Mouse (Mus musculus) MEL (cell line): ENCODE measurements around the gene Pi4k2b. TPM values are rescaled to one million over a fixed set of nuclear protein-coding genes. Genes with fewer than 3 reads are reported as not detected.

Source experiments
- DNase-seq: peaks from one replicate; pipeline ENCODE4 v3.0.0; 2011; ENCODE audit warnings: low read depth, low spot score
- H3K27ac ChIP-seq: 2 replicates; pipeline ENCODE4 v1.5.1; 2012; ENCODE audit warnings: low read depth, mild to moderate bottlenecking, control low read depth, low read length, moderate library complexity; ENCODE audit not compliant: control insufficient read depth
- H3K27me3 ChIP-seq, 2 experiments: fragments of 150-350 bp in 1 of 2; sonication (generic) in 1 of 2; 2 replicates each; pipeline ENCODE4 v1.6.1; 2012; ENCODE audit warnings: low read length in 2 of 2, mild to moderate bottlenecking in 2 of 2, improper control_type of control experiment in 1 of 2, moderate library complexity in 1 of 2; ENCODE audit not compliant: insufficient read depth in 2 of 2, control insufficient read depth in 1 of 2
- H3K36me3 ChIP-seq, 2 experiments: 2 replicates each; pipeline ENCODE4 v1.6.1; 2012 to 2014; ENCODE audit warnings: low read length in 2 of 2, improper control_type of control experiment in 1 of 2, inconsistent platforms in 1 of 2, mild to moderate bottlenecking in 1 of 2; ENCODE audit not compliant: insufficient read depth in 2 of 2, control insufficient read depth in 1 of 2
- H3K4me1 ChIP-seq, 2 experiments: fragments of 150-350 bp in 1 of 2; sonication (generic) in 1 of 2; 2 replicates each; pipeline ENCODE4 v1.6.1; 2012; ENCODE audit warnings: low read length in 2 of 2, improper control_type of control experiment in 1 of 2, mild to moderate bottlenecking in 1 of 2; ENCODE audit not compliant: insufficient read depth in 2 of 2, control insufficient read depth in 1 of 2
- H3K4me3 ChIP-seq, 2 experiments: fragments of 150-350 bp in 1 of 2; sonication (generic) in 1 of 2; 2 replicates each; pipeline ENCODE4 v1.5.1; 2012; ENCODE audit warnings: low read depth in 2 of 2, low read length in 2 of 2, mild to moderate bottlenecking in 2 of 2, moderate library complexity in 2 of 2, control low read depth in 1 of 2, improper control_type of control experiment in 1 of 2; ENCODE audit not compliant: control insufficient read depth in 1 of 2, insufficient read depth in 1 of 2
- H3K79me2 ChIP-seq: 2 replicates; pipeline ENCODE4 v1.6.1; 2012; ENCODE audit warnings: mild to moderate bottlenecking, low read length, moderate library complexity; ENCODE audit not compliant: control insufficient read depth, poor library complexity, insufficient read depth
- H3K9ac ChIP-seq: 2 replicates; pipeline ENCODE4 v1.6.1; 2012; ENCODE audit warnings: low read depth, mild to moderate bottlenecking, control low read depth, low read length, moderate library complexity; ENCODE audit not compliant: control insufficient read depth, poor library complexity, severe bottlenecking
- H3K9me3 ChIP-seq: fragments of 150-350 bp; sonication (generic); replicated peaks from 2 replicates; pipeline ENCODE4 v1.6.1; 2012; ENCODE audit warnings: mild to moderate bottlenecking, low read length, improper control_type of control experiment, moderate library complexity; ENCODE audit not compliant: insufficient read depth
- BHLHE40 ChIP-seq: IDR thresholded peaks from 2 replicates; pipeline ENCODE4 v1.6.1; 2012; ENCODE audit warnings: low read depth, mild to moderate bottlenecking, inconsistent platforms, low read length, improper control_type of control experiment, borderline replicate concordance
- E2F4 ChIP-seq: IDR thresholded peaks from 2 replicates; pipeline ENCODE4 v1.6.1; 2011; ENCODE audit warnings: low read depth, low read length, improper control_type of control experiment, borderline replicate concordance
- EP300 ChIP-seq, 2 experiments: IDR thresholded peaks; 2 replicates each; pipeline ENCODE4 v1.6.1; 2011; ENCODE audit warnings: improper control_type of control experiment in 2 of 2, low read length in 2 of 2, low read depth in 1 of 2, mild to moderate bottlenecking in 1 of 2
- GABPA ChIP-seq: IDR thresholded peaks from 2 replicates; pipeline ENCODE4 v1.6.1; 2012; ENCODE audit warnings: low read depth, mild to moderate bottlenecking, inconsistent platforms, low read length, improper control_type of control experiment, moderate library complexity
- SIN3A ChIP-seq: IDR thresholded peaks from 2 replicates; pipeline ENCODE4 v1.6.1; 2012; ENCODE audit warnings: low read length, improper control_type of control experiment, inconsistent platforms
- UBTF ChIP-seq: IDR thresholded peaks from 2 replicates; pipeline ENCODE4 v1.6.1; 2012; ENCODE audit warnings: low read depth, mild to moderate bottlenecking, inconsistent platforms, low read length, improper control_type of control experiment, moderate library complexity, borderline replicate concordance; ENCODE audit not compliant: insufficient read depth
- USF1 ChIP-seq: IDR thresholded peaks from 2 replicates; pipeline ENCODE4 v1.6.1; 2014; ENCODE audit warnings: low read depth, mild to moderate bottlenecking, inconsistent platforms, low read length, improper control_type of control experiment, moderate library complexity
- USF2 ChIP-seq, 2 experiments: IDR thresholded peaks; 2 replicates each; pipeline ENCODE4 v1.6.1; 2011 to 2012; ENCODE audit warnings: improper control_type of control experiment in 2 of 2, low read length in 2 of 2, borderline replicate concordance in 1 of 2, inconsistent platforms in 1 of 2, low read depth in 1 of 2, mild to moderate bottlenecking in 1 of 2; ENCODE audit not compliant: insufficient read depth in 1 of 2
- polyA plus RNA-seq, 2 experiments: library from polyadenylated mRNA; stranded (reverse) in 1 of 2; unstranded in 1 of 2; fragments of >175 nt in 1 of 2; fragments of >200 nt in 1 of 2; gene quantifications; 2 replicates each; pipeline versions ENCODE4 v1.2.1 to v1.2.4; 2012; ENCODE audit warnings: low replicate concordance in 2 of 2, low read depth in 1 of 2; ENCODE audit not compliant: insufficient read length in 2 of 2, insufficient read depth in 1 of 2, missing spikeins in 1 of 2
- total RNA-seq: library from RNA; depleted of rRNA; stranded (reverse); fragments of 300-350 nt; gene quantifications from 2 replicates; pipeline ENCODE4 v1.2.3, GENCODE M21; 2012

Gene Pi4k2b
- total and polyA plus RNA-seq, 3 experiments, result 10.4 to 11.0 TPM; not detected in 1

GRCm38 (mm10) chr5:52762586-52762985 is 21.2 kb downstream of the Pi4k2b start:
- Histone ChIP-seq H3K4me1 (no peaks in the 10 kb centered on the region), H3K27me3 (no peaks in the 10 kb centered on the region), H3K9me3 (no peaks in the 10 kb centered on the region), H3K36me3 (no peaks in the 10 kb centered on the region; a peak in 1 of 4 replicates), H3K27ac (no peak overlapping the region), H3K4me3 (no peak overlapping the region), H3K9ac (no peak overlapping the region), H3K79me2 (no peaks in the 10 kb centered on the region)
- no peak for TF ChIP-seq USF2 (IDR thresholded peaks at IDR 0.05; ENCODE audit: borderline replicate concordance in 1 of 2, insufficient read depth in 1 of 2, low read depth in 1 of 2, low read length in 2 of 2)
- no peak for DNase-seq

DNA sequence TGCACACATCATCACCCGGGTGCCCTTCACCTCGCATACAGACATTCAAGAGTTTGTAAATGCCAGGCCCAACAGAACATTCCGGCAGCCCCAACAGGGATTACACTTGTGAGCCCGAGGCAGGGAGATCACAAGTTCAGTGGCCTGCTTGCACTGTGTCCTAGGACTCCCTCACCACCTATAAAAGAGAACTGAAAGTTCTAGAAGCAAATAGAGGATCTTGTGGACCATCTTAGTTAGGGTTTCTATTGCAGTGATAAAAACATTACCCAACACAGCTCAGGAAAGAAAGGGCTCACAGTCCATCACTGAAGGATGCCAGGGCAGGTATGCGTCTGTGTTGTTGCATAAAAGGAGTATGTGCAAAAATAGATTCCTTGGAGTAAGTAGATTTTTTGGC is 32.9 kb downstream of the Pi4k2b start:
- TF ChIP-seq USF1 (no peak), BHLHE40 (no peak), USF2 (IDR thresholded peaks at IDR 0.05; ENCODE audit: borderline replicate concordance in 1 of 2, insufficient read depth in 1 of 2, low read depth in 1 of 2, low read length in 2 of 2) (no peak), EP300 (IDR thresholded peaks at IDR 0.05; ENCODE audit: low read depth in 1 of 2, low read length in 2 of 2) (no peak), SIN3A (no peak), UBTF (no peak), E2F4 (no peak)
- Histone ChIP-seq H3K9me3 (no peaks in the 10 kb centered on the region), H3K27me3 (no peaks in the 10 kb centered on the region), H3K79me2 (no peaks in the 10 kb centered on the region), H3K9ac (no peak overlapping the region), H3K36me3 (peaks cover 0 to 31% of the 10 kb centered on the region in 2 experiments; a peak in 2 of 4 replicates), H3K4me1 (peaks cover 20 to 28% of the 10 kb centered on the region in 2 experiments), H3K4me3 (no peak overlapping the region), H3K27ac (no peak overlapping the region; the same call in 1 of the 2 replicates)
- no peak for DNase-seq

DNA sequence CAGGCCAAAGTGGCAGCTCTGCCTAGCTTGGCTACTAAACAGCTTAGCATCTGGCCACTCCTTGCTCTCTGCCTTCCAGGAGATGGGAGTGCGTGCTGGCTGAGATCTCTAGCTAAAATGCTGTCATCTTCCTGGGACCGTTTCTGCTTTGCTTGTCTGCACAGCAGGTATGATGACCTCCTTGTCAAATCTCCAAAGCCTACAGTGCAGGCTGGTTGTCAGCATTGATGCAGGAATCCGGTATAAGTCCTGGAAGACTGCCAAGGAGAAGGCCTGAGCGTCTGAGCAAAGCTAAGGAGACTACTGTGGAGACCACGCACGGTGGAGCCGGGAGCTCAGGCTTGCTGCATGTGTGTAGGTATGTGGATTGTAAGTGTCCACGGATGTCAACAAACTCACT is 33.9 kb downstream of the Pi4k2b start, which contains the start of gene Zcchc4:
Gene Zcchc4, plus strand, starts transcription at position 173 of the 400 bp plus-strand sequence.
- Histone ChIP-seq H3K9me3 (no peaks in the 10 kb centered on the region), H3K4me3 (no peak within 1 kb of the TSS), H3K27ac (peak within 1 kb of the TSS; percentile 82), H3K9ac (0 out of 2 replicates have a peak within 1 kb of the TSS, but pooled peaks have one; percentile 7), H3K4me1 (peaks cover 20 to 28% of the 10 kb centered on the region in 2 experiments), H3K27me3 (no peaks in the 10 kb centered on the region), H3K79me2 (no peaks in the 10 kb centered on the region), H3K36me3 (peaks cover 0 to 31% of the 10 kb centered on the region in 2 experiments; a peak in 2 of 4 replicates)
- DNase-seq, result peak; percentile 74
- peak in 1 of 2 experiments; percentile 35; a peak in 1 of 4 replicates for TF ChIP-seq EP300 (IDR thresholded peaks at IDR 0.05; ENCODE audit: low read depth in 1 of 2, low read length in 2 of 2)
- TF ChIP-seq GABPA, result no peak
- TF ChIP-seq SIN3A, result 0 out of 2 replicates have a peak, but pooled peaks have one; percentile 2
